Comparison of ENCODE assay signal across 9 mouse cellular contexts in genomic region chr1:128303900-128304299, GRCm38 (mm10). TPM values are rescaled to one million over a fixed set of nuclear protein-coding genes. Genes with fewer than 3 reads are reported as not detected.
DNase-seq lines count a peak whose midpoint lies in the region; ATAC-seq and TF ChIP-seq lines count a peak whose summit lies in the region.
"Had no signal": no experiment of that assay in that cellular context is flagged by ENCODE, and none has a peak within 500 bp of the region (broad histone marks: within the 10 kb centered on the region; RNA-seq: fewer than 3 reads in every experiment).

No protein-coding gene starts in this region.

- H3K36me3 ChIP-seq in hindbrain, embryonic 14.5 days (replicated peaks; ENCODE audit: control insufficient read depth, insufficient read depth): no peaks in the 10 kb centered on the region
- peaks cover 23% of the 10 kb centered on the region for H3K36me3 ChIP-seq in hindbrain, embryonic 10.5 days
- no peaks in the 10 kb centered on the region for H3K36me3 ChIP-seq in ES-Bruce4 (ENCODE audit: control insufficient read depth, insufficient read depth, low read length, poor library complexity, severe bottlenecking)
- H3K36me3 ChIP-seq in kidney, embryonic 15.5 days: no peaks in the 10 kb centered on the region
- H3K36me3 ChIP-seq in heart, embryonic 12.5 days: no peaks in the 10 kb centered on the region

- 0 out of 2 replicates have a peak, but pooled peaks cover 7% of the 10 kb centered on the region for H3K9me3 ChIP-seq in hindbrain, embryonic 14.5 days (ENCODE audit: control insufficient read depth, low read length)
- H3K9me3 ChIP-seq in hindbrain, embryonic 10.5 days: no peaks in the 10 kb centered on the region
- no peaks in the 10 kb centered on the region for H3K9me3 ChIP-seq in ES-Bruce4 (replicated peaks; ENCODE audit: control insufficient read depth, insufficient read depth, low read length, poor library complexity, severe bottlenecking)
- H3K9me3 ChIP-seq in kidney, embryonic 15.5 days (replicated peaks): no peaks in the 10 kb centered on the region
- no peaks in the 10 kb centered on the region for H3K9me3 ChIP-seq in heart, embryonic 12.5 days (replicated peaks)
- H3K9me3 ChIP-seq: limb, embryonic 13.5 days had no signal

- no peak for TF ChIP-seq POLR2A in ES-Bruce4 (IDR thresholded peaks at IDR 0.05; ENCODE audit: insufficient read depth, low read length)

- 77% methylated on average over 16 of the region's 16 CpGs for WGBS in hindbrain, embryonic 14.5 days
- 89% methylated on average over 16 of the region's 16 CpGs for WGBS in hindbrain, embryonic 10.5 days
- 82% methylated on average over 16 of the region's 16 CpGs for WGBS in kidney, embryonic 15.5 days
- WGBS in heart, embryonic 12.5 days: 83% methylated on average over 16 of the region's 16 CpGs

- no peak overlapping the region for H3K9ac ChIP-seq in hindbrain, embryonic 14.5 days
- H3K9ac ChIP-seq in ES-Bruce4 (ENCODE audit: low read depth, poor library complexity, severe bottlenecking): no peak overlapping the region
- no peak overlapping the region for H3K9ac ChIP-seq in kidney, embryonic 15.5 days
- no peak overlapping the region for H3K9ac ChIP-seq in heart, embryonic 12.5 days
- H3K9ac ChIP-seq: limb, embryonic 13.5 days had no signal

- no peaks in the 10 kb centered on the region for H3K4me1 ChIP-seq in hindbrain, embryonic 14.5 days (replicated peaks; ENCODE audit: control insufficient read depth, insufficient read depth, low read length)
- H3K4me1 ChIP-seq in hindbrain, embryonic 10.5 days (replicated peaks): no peaks in the 10 kb centered on the region
- H3K4me1 ChIP-seq in ES-Bruce4 (ENCODE audit: control insufficient read depth, insufficient read depth, low read length): no peaks in the 10 kb centered on the region
- no peaks in the 10 kb centered on the region for H3K4me1 ChIP-seq in kidney, embryonic 15.5 days
- H3K4me1 ChIP-seq in heart, embryonic 12.5 days (replicated peaks): no peaks in the 10 kb centered on the region
- H3K4me1 ChIP-seq: limb, embryonic 13.5 days had no signal

- no peak for TF ChIP-seq CTCF in ES-Bruce4 (IDR thresholded peaks at IDR 0.05; ENCODE audit: low read depth, low read length)

- no peak overlapping the region for H3K27ac ChIP-seq in hindbrain, embryonic 14.5 days
- no peak overlapping the region for H3K27ac ChIP-seq in hindbrain, embryonic 10.5 days
- H3K27ac ChIP-seq in ES-Bruce4 (ENCODE audit: insufficient read depth, low read length): no peak overlapping the region
- no peak overlapping the region for H3K27ac ChIP-seq in kidney, embryonic 15.5 days
- no peak overlapping the region for H3K27ac ChIP-seq in heart, embryonic 12.5 days (ENCODE audit: poor library complexity, severe bottlenecking)
- H3K27ac ChIP-seq: limb, embryonic 13.5 days had no signal

- H3K27me3 ChIP-seq in hindbrain, embryonic 14.5 days (ENCODE audit: control insufficient read depth, insufficient read depth, low read length): no peaks in the 10 kb centered on the region
- H3K27me3 ChIP-seq in hindbrain, embryonic 10.5 days (ENCODE audit: insufficient read depth, poor library complexity, severe bottlenecking): no peaks in the 10 kb centered on the region
- no peaks in the 10 kb centered on the region for H3K27me3 ChIP-seq in ES-Bruce4 (ENCODE audit: control insufficient read depth, insufficient read depth, low read length, poor library complexity, severe bottlenecking)
- H3K27me3 ChIP-seq in kidney, embryonic 15.5 days: no peaks in the 10 kb centered on the region
- no peaks in the 10 kb centered on the region for H3K27me3 ChIP-seq in heart, embryonic 12.5 days (replicated peaks)
- H3K27me3 ChIP-seq: limb, embryonic 13.5 days had no signal

- no peak overlapping the region for H3K4me3 ChIP-seq in hindbrain, embryonic 14.5 days (replicated peaks; ENCODE audit: low read length)
- H3K4me3 ChIP-seq in hindbrain, embryonic 10.5 days: no peak overlapping the region
- peak overlapping the region; percentile 38 for H3K4me3 ChIP-seq in ES-Bruce4 (ENCODE audit: low read depth, low read length)
- H3K4me3 ChIP-seq in kidney, embryonic 15.5 days (replicated peaks): no peak overlapping the region
- no peak overlapping the region for H3K4me3 ChIP-seq in heart, embryonic 12.5 days
- H3K4me3 ChIP-seq: limb, embryonic 13.5 days had no signal

- peak; percentile 57; the same call in 1 of the 2 replicates for ATAC-seq in hindbrain, embryonic 14.5 days (ENCODE audit: low FRiP score)
- ATAC-seq in kidney, embryonic 15.5 days (replicated peaks; ENCODE audit: low FRiP score): 0 out of 2 replicates have a peak, but pooled peaks have one; percentile 22
- ATAC-seq in heart, embryonic 12.5 days (ENCODE audit: insufficient number of reproducible peaks, low FRiP score): no peak

- TF ChIP-seq EP300 in ES-Bruce4 (IDR thresholded peaks at IDR 0.05; ENCODE audit: insufficient read depth, low read depth, low read length): no peak

- peak; percentile 41 for DNase-seq in hindbrain, embryonic 14.5 days (ENCODE audit: low spot score)
- DNase-seq in hindbrain, embryonic 10.5 days (ENCODE audit: low spot score): no peak
- DNase-seq in cerebellum, adult 8-10 months: peak; percentile 87
- DNase-seq in spleen, postnatal 10 days (ENCODE audit: low spot score in 2 of 2): no peak
- DNase-seq in lung, postnatal 14 days: no peak

- H3K4me2 ChIP-seq in hindbrain, embryonic 14.5 days (replicated peaks): no peak overlapping the region
- no peak overlapping the region for H3K4me2 ChIP-seq in kidney, embryonic 15.5 days
- H3K4me2 ChIP-seq in heart, embryonic 12.5 days: no peak overlapping the region
- H3K4me2 ChIP-seq: limb, embryonic 13.5 days had no signal

RNA-seq across cellular contexts. Expression of gene Lct, which starts 24.2 kb away (rescaled TPM):
- 0.17 and 0.33 TPM in 2 replicates for polyA plus RNA-seq in hindbrain, embryonic 14.5 days (2014; fragmentation: Nextera tagmentation; extraction: Ambion mirVana)
- 0.05 and 0.11 TPM in 2 replicates for polyA plus RNA-seq in hindbrain, embryonic 10.5 days (2016; fragmentation: Nextera tagmentation; extraction: Ambion mirVana)
- polyA plus RNA-seq in ES-Bruce4 (2011; ENCODE audit: insufficient read depth, insufficient read length, low read depth, missing spikeins): 0.22 TPM in 1 of 2 replicates, not detected in the other
- 0.10 TPM in 2 replicates for polyA plus RNA-seq in kidney, embryonic 15.5 days (2015; fragmentation: Nextera tagmentation; extraction: Ambion mirVana)
- polyA plus RNA-seq in heart, embryonic 12.5 days (2016; fragmentation: Nextera tagmentation; extraction: Ambion mirVana): 0.05 and 0.10 TPM in 2 replicates

RNA-seq across cellular contexts. Expression of gene Mcm6, which starts 55.6 kb away (rescaled TPM):
- 64.6 and 82.8 TPM in 2 replicates for polyA plus RNA-seq in hindbrain, embryonic 14.5 days (2014; fragmentation: Nextera tagmentation; extraction: Ambion mirVana)
- polyA plus RNA-seq in hindbrain, embryonic 10.5 days (2016; fragmentation: Nextera tagmentation; extraction: Ambion mirVana): 267 and 350 TPM in 2 replicates
- polyA plus RNA-seq in ES-Bruce4 (2011; ENCODE audit: insufficient read depth, insufficient read length, low read depth, missing spikeins): 206 and 215 TPM in 2 replicates
- 253 and 265 TPM in 2 replicates for polyA plus RNA-seq in kidney, embryonic 15.5 days (2015; fragmentation: Nextera tagmentation; extraction: Ambion mirVana)
- polyA plus RNA-seq in heart, embryonic 12.5 days (2016; fragmentation: Nextera tagmentation; extraction: Ambion mirVana): 187 TPM in 2 replicates

Comparison
In these comparisons a context has a peak if more than half of its experiments do, and no peak if none do; other contexts are left out.
1. DNase-seq: peak in hindbrain, embryonic 14.5 days (single experiment) and cerebellum, adult 8-10 months (single experiment); none in hindbrain, embryonic 10.5 days (single experiment), spleen, postnatal 10 days (0 of 2) and lung, postnatal 14 days (single experiment).